In genomic region chr19:28234676-28235075, GRCm38 (mm10) we compare ENCODE assay signal across 17 mouse cellular contexts.
"Had no signal": no experiment of that assay in that cellular context is flagged by ENCODE, and none has a peak within 500 bp of the region (broad histone marks: within the 10 kb centered on the region; RNA-seq: fewer than 3 reads in every experiment).

No protein-coding gene starts in this region.

- H3K4me2 ChIP-seq: lung, embryonic 15.5 days; midbrain, embryonic 11.5 days; midbrain, embryonic 13.5 days; midbrain, embryonic 15.5 days; neural tube, embryonic 12.5 days; stomach, embryonic 15.5 days had no signal

- H3K9me3 ChIP-seq: lung, embryonic 15.5 days; midbrain, embryonic 13.5 days; midbrain, embryonic 15.5 days; neural tube, embryonic 12.5 days; stomach, embryonic 15.5 days had no signal

- H3K36me3 ChIP-seq: lung, embryonic 15.5 days; midbrain, embryonic 13.5 days; midbrain, embryonic 15.5 days; neural tube, embryonic 12.5 days; stomach, embryonic 15.5 days had no signal

- H3K27ac ChIP-seq: lung, embryonic 15.5 days; macrophage; midbrain, embryonic 13.5 days; midbrain, embryonic 15.5 days; neural tube, embryonic 12.5 days; stomach, embryonic 15.5 days; stomach, postnatal 0 days had no signal

- DNase-seq: lung, adult 2 months; lung, postnatal 14 days; lung, postnatal 36 days; right cerebral cortex, postnatal 14 days; thymus, adult 2 months; thymus, postnatal 25 days; thymus, postnatal 4 days had no signal

- H3K4me3 ChIP-seq: lung, embryonic 15.5 days; megakaryocyte, embryonic 14.5 days; midbrain, embryonic 13.5 days; midbrain, embryonic 15.5 days; neural tube, embryonic 12.5 days; stomach, embryonic 15.5 days had no signal

- ATAC-seq: lung, postnatal 0 days; midbrain, embryonic 13.5 days; midbrain, embryonic 15.5 days had no signal

- H3K4me1 ChIP-seq: lung, embryonic 15.5 days; megakaryocyte, embryonic 14.5 days; midbrain, embryonic 13.5 days; midbrain, embryonic 15.5 days; neural tube, embryonic 12.5 days; stomach, embryonic 15.5 days had no signal

- H3K9ac ChIP-seq: lung, embryonic 15.5 days; midbrain, embryonic 13.5 days; midbrain, embryonic 15.5 days; neural tube, embryonic 12.5 days; stomach, embryonic 15.5 days had no signal

- H3K27me3 ChIP-seq: lung, embryonic 15.5 days; megakaryocyte, embryonic 14.5 days; midbrain, embryonic 13.5 days; midbrain, embryonic 15.5 days; neural tube, embryonic 12.5 days; stomach, embryonic 15.5 days had no signal
